Mouse (Mus musculus) kidney, postnatal 4 days (tissue): ENCODE measurements around the gene Wdr82.
"Not testable (repeated sequence)": the region's sequence is repeated elsewhere in the genome, so short reads cannot be mapped to it uniquely, and the experiment has no call there.

Experiments
- DNase-seq, 2 experiments: peaks; one replicate each; pipeline ENCODE4 v3.0.0; 2021; ENCODE audit warnings: mixed read lengths in 2 of 2

Gene Wdr82

DNA sequence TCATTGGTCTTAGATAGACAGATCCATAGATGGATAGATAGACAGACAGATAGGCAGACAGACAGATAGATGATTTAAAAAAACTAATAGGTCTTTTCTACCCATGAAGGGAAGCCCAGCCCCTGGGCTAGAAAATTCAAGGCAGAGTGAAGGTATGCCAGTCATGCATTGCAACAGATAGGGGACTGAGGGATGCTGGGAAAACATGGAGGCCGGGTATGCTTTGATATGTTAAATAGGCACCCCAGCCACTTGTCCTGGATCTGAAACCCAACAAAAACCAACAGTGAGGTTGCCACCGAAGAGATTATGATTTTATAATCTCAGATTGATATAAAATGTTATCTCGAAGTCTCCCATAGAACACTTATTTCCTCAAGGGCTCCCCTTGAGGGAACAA is 3.5 kb upstream of the Wdr82 start:
- no peak for DNase-seq

DNA sequence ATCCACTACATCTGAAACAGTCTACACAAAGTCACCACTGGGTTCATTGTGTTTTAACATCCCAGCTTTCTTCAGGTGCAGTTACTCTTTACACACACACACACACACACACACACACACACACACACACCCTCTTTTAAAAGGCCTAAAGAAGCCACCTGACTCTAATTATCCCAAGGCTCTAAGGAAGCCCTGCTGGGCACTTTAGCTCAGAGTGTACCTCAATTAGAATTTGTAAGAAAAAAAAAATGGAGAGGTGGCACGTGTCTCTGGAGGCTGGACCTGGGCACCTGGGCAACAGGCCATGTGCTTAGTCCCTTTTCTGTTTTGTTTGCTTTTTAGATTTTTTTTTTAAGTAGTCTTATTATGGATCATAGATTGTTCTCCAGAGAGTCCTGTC is 3.0 kb upstream of the Wdr82 start:
- no peak for DNase-seq

DNA sequence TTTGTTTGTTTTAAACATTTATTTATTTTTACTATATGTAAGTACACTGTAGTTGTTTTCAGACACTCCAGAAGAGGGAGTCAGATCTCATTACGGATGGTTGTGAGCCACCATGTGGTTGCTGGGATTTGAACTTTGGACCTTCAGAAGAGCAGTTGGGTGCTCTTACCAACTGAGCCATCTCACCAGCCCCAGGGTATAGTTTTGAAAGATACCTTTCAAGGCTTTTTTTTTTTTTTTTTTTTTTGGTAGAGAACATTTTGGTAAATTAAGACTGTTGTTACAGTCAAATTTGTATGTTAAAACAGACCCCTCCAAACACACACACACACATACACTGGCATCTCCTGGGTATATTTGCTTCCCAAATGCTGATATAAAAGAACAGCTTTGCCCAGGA is 1.7 kb upstream of the Wdr82 start:
- not testable (repeated sequence) for DNase-seq

GRCm38 (mm10) chr9:106169917-106170316 is 811 bp upstream of the Wdr82 start:
- no peak for DNase-seq

GRCm38 (mm10) chr9:106171346-106172158 is 824 bp downstream of the Wdr82 start:
- DNase-seq = peak; percentile 85 to 89

- no peak for DNase-seq
Measured at GRCm38 (mm10) chr9:106172527-106172926, 1.8 kb downstream of the Wdr82 start.

DNA sequence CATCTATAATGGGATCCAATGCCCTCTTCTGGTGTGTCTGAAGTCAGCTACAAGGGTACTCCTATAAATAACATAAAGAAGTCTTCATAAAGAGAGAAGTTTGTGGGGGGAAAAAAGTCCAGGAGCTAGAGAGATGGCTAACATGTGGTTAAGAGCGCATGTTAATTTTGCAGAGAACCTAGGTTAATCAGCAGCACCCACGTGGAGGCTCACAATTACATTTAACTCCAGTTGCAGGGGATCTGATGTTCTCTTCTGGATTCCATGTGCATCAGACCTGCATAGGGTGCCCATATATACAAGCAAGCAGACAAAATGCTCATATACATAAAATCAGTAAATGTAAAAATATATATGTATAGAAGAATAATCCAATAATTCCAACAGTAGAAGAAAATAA is 2.6 kb downstream of the Wdr82 start:
- DNase-seq = no peak

- no peak for DNase-seq
Measured at GRCm38 (mm10) chr9:106175552-106176200, 4.9 kb downstream of the Wdr82 start.

GRCm38 (mm10) chr9:106176769-106177168 is 6.0 kb downstream of the Wdr82 start:
- DNase-seq = no peak

DNA sequence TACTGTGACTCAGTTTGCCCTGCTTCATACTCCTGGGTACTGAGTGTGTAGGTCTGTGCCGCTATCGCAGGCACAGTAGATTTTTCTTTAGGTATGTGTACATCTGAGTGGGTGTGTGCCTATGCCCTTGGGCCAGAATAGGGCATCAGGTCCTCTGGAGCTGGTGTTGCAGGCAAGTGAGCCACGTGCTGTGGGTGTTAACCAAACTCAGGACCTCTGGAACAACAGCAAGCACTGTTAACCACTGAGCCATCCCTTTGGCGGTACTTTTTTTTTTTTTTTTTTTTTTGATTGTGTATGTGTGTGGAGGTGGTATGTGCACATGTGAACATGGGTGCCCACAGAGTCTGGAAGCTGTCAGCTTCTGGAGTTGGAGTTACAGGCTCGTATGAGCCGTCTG is 7.1 kb downstream of the Wdr82 start:
- DNase-seq = no peak

GRCm38 (mm10) chr9:106179454-106179853 is 8.7 kb downstream of the Wdr82 start:
- no peak for DNase-seq

DNA sequence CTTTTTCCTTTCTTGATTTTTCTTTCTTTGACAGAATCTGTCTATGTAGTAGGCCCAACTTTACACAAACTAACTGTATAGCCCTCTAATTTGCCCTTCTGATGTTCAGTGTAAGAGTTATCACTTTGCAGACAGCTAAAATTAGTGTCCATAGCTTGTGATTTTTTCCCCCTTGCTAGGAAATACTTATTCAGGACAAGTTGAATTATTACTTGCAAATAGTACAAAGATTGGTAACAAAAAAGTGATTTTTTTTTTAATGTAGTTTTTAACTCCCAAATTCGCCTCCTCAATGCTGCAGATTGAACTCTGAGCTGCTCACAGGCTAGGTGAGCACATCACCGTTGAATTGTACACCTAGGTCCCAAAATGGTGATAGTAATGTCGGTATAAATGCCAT is 9.2 kb downstream of the Wdr82 start:
- no peak for DNase-seq

- no peak for DNase-seq
Measured at GRCm38 (mm10) chr9:106182146-106182545, 11.4 kb downstream of the Wdr82 start.

DNA sequence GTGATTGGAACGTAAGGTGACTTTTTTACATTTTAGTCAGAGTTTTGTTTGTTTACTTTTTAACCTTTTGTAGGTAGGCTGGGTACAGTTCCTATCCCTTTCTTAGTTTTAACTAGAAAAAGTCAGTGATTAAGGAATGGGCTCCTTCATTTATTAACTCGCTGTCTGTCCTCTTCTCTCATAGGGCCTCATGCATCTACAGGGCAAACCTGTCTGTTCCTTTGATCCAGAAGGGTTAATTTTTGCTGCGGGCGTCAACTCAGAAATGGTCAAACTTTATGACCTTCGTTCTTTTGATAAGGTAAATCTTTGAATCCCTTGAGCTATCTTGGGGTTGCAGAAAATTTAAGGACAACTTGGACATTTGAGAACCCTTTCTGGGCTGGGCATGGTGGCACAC is 13.3 kb downstream of the Wdr82 start:
- no peak for DNase-seq

GRCm38 (mm10) chr9:106191355-106191754 is 20.6 kb downstream of the Wdr82 start:
- DNase-seq = no peak

- DNase-seq = no peak
Measured at GRCm38 (mm10) chr9:106192024-106192423, 21.3 kb downstream of the Wdr82 start.

DNA sequence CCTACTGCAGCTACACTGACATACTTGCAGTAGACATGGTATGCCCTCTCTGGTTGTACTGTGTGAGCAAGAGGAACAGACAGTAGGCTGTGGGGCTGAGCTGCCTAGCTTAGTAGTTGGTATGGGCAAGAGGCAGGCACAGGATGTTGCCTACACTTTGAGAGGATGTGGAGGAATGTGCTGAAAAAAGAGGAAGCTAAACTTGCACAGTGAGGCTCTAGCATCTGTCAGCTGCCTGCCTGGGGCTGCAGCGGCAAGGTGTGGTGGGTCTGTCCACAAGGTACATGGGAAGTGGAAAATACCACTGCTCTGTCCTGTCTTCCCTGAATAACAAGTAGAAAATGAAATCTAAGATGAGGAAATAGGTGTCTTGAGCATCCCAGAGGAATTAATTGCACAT is 22.3 kb downstream of the Wdr82 start:
- no peak for DNase-seq

DNA sequence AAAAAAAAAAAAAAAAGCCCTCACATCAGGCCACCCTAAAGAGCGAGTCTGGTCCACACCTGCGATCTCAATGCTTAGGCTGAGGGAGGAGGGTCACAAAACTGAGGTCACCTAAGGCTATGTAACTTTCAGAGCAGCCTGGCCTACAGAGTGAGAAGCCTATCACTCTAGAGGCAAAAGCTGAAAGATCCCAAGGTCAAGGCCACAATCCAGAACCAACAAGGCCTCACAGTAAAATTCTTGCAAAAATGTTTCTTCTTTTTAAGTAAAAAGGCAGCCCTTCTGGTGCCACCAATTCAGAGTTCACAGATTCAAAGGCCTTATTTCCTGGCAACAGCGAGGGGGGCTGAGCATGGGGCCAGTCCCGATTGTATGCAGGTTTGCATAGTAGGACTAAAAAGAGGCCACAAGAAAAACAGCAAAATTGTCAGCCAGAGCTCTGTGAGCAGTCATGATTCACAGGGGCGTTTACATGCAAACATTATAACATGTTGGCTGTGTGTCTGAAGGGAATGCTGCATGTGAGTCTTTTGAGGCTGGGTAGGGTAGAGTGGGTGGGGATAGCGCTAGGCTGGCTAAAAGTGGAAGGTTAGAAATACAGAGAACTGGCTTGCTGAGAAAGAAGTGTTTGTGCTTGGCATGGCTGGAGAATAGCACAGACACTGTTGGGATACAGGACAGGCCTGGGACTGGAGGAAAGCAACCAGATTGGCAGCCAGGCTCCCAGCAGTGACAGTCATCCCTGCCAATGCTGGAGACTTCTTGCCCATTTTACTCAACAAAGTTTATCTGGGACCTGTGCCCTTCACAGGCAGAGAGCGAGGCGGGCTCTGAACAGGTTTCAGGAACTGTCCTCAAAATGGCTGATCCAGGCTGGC is 23.4 kb downstream of the Wdr82 start:
- DNase-seq = no peak

DNA sequence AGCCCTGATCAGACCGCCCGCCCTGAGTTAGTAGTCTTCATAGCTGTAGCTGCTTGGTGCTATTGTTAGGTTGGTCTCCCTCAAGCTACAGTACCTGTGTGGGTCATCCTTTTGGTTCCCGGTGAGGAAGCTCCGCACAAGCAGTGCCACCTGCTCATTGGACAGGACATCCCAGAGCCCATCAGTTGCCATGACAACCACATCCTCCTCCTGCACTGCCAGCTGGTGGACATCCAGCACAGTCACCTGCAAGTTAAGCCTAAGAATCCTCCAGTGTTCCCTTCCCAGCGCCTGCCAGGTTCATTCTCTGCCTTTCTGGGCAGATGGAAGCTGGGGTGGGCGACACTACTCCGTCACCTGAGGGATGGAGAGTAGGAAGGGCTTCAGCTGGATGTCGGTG is 25.0 kb downstream of the Wdr82 start:
- DNase-seq = no peak

- DNase-seq = no peak
Measured at GRCm38 (mm10) chr9:106197081-106197713, 26.5 kb downstream of the Wdr82 start.

DNA sequence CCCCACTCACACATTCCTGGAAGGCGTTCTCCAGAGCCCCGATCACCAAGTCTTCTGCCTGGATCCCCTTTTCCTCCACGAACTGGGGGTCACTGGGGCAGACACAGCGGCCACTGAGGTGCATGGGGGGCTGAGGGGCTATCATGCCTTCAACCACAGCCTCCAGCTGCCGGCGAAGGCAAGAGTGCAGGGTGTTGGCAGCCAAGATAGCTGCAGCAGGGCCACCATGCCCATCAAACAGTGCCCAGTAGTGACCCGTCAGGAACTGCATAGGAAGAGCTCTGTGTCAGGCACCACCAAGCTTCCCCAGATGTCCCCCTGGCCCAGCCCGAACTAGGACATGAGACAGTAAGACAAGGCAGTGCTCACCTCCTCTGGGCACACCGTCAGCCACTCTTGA is 27.0 kb downstream of the Wdr82 start:
- DNase-seq = no peak

- peak; percentile 86 to 90 for DNase-seq
Measured at GRCm38 (mm10) chr9:106198962-106199458, 28.3 kb downstream of the Wdr82 start.
